Mouse (Mus musculus) T-helper 17 cell (primary cell): ENCODE data around the gene Sept3.
"Not testable (repeated sequence)": the region's sequence is repeated elsewhere in the genome, so short reads cannot be mapped to it uniquely, and the experiment has no call there.

ENCODE experiments used
- in situ Hi-C, 2 experiments: fragments of 300-600 bp; cut with MboI, MseI; formaldehyde crosslinking; loops; 1 replicate in 1 of 2; 2 replicates in 1 of 2; pipeline ENCODE4 v1.15.1; 2025; ENCODE audit warnings: high pct_unique_total_duplicates in 2 of 2

Sept3 gene

DNA sequence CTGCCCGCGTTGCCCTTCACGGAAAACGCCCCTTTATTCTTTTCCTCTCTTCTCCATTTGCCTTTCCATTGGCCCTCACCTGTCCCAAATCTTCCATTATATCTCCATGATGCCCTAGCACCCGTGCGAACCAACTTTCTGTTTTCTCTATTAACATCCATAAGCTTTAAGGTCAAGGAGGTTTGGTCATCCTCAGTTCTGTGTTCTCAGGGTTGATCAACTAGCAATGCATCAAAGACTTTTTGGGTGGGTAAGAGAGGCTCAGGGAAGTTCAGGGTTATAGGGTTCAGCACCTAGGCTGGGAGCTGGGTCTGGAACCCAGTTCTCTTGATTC is at the start of gene Sept3:
Gene Sept3 (plus strand): TSS at position 301 of the 334 bp plus-strand sequence.
- in situ Hi-C loops: loop anchor here in 1 of 2 experiments (5.0 to 10.0 kb wide), 2 partner anchors 48 to 1240 kb away; partner anchors contain the start of gene Ttll1

- in situ Hi-C loops: loop anchor here (5.0 kb wide), 3 partner anchors 88 to 158 kb away; partner anchors contain the start of gene Mei1 (in 1 of the 2)
Measured at GRCm38 (mm10) chr15:82225769-82226168, 48.9 kb upstream of the Sept3 start.

- in situ Hi-C loops: loop anchor here (5.0 to 10.0 kb wide), 4 partner anchors 92 to 165 kb away; partner anchors contain the start of gene Mei1 (in 2 of the 2)
Measured at GRCm38 (mm10) chr15:82229542-82230045, 45.1 kb upstream of the Sept3 start.

DNA sequence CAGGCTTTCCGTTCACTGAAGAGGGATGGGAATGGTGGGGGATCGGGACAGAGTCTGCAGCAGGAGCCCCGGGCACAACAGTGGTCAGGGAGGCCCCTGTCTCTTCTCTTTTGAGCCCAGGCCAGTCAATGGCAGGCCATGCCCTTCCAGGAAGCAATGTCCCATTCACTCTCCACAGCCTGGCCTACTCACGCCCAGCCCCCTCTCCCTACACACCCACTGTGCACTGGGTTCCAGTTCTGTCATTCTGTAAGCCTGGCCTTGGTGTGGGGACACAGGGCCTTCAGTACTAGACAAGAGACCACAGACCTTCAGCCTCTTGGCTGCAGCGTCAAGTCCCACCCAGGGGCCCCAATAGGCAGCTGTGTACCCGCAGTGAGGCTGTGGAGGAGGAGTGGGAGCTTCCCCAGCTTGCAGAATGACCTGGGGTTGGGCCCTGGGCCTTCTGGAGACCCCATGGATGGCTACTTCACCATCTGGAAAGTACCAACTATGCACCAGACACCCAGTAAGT is 44.5 kb upstream of the Sept3 start:
- in situ Hi-C loops: loop anchor here in 1 of 2 experiments (10.0 kb wide), 1 partner anchor 165 kb away; the partner anchor contains the start of gene Mei1

DNA sequence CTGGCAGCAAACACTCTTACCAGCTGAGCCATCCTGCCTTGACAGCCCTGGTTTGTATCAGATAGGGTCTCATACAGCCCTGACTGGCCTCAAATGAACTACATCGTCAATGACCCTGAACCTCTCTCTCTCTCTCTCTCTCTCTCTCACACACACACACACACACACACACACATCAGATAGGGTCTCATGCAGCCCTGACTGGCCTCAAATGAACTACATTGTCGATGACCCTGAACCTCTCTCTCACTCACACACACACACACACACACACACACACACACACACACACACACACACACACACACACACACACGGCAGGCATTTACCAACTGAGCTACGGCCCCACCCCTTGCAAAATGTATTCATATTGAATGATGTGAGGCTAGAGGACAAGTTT is 43.6 kb upstream of the Sept3 start:
- in situ Hi-C loops: loop anchor here in 1 of 2 experiments (10.0 kb wide), 1 partner anchor 166 kb away; the partner anchor contains the start of gene Mei1

DNA sequence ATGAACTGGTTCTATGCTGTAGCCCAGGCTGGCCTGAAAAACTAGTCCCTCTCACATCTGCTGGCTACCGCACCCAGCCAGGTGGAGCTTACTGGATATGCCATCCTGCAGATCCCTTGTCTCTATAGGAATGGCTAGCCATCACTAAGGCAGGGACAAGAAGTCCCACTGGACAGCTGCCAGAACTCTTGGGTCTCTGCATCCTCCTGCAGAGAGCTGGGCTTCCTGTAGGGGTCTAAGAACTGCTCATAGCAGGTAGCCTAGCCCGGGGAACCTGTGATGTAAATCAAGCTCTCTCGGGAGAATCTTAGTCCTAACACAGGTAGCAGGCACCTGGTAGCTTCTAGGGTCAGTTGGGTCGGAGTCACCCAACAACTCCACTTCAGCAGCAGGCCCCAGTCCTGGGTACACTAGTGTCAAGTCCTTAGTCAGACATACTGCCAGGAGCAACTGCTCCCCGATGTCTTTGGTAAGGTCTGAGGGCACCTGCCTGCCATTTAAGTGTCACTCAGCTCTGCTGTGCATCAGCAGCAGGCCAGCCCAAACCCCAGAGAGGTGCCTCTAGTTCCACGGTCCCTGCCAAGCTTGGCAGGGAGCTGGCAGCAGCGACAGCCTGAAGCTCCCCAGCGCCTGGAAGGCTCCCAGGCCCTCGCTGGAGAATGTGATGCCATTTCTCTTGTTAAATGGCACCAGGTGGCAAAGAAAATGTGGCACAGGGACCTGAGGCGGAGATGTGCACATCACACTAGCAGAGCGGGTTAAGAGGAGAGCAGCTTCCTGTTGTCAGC is 42.9 kb upstream of the Sept3 start:
- in situ Hi-C loops: loop anchor here in 1 of 2 experiments (10.0 kb wide), 1 partner anchor 167 kb away; the partner anchor contains the start of gene Mei1

GRCm38 (mm10) chr15:82232651-82233050 is 42.0 kb upstream of the Sept3 start:
- in situ Hi-C loops: loop anchor here in 1 of 2 experiments (10.0 kb wide), 1 partner anchor 168 kb away; the partner anchor contains the start of gene Mei1

DNA sequence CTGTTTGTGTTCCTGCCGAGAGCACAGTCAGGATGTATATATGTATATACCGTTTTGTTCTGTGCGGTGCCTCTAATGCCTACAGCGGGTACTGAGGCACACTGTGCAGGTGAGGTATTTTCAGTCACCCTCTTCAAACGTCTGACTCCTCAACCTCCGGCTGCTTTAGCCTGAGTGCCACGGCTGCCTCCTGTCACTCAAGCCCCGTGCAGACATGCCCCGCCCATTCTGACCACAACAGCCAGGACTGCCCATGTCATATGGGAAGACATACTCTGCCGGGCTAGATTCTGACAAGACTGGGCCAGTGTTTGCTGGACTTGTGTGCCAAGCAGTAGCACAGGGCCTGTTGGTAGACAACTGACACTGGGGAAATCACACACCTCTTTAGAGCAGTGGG is 39.0 kb upstream of the Sept3 start:
- in situ Hi-C loops: loop anchor here in 1 of 2 experiments (10.0 kb wide), 1 partner anchor 171 kb away; the partner anchor contains the start of gene Mei1

DNA sequence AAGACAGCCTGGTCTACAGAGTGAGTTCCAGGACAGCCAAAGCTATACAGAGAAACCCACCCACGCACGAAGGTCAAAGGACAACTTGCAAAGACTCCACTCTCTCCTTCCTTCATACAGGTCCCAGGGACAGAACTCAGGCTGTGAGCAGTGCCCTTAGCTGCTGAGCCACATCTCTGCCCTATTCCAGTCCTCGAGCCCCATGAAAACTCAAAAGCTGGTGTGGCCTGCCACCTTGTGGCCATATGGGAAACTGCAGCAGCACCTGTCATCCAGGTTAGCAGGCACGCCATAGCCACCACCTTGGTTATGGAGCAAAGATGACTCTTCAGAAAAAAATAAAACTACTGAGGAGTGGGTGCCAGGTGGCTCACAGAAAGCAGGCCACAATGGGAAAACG is 38.1 kb upstream of the Sept3 start:
- in situ Hi-C loops: loop anchor here in 1 of 2 experiments (10.0 kb wide), 1 partner anchor 172 kb away; the partner anchor contains the start of gene Mei1

DNA sequence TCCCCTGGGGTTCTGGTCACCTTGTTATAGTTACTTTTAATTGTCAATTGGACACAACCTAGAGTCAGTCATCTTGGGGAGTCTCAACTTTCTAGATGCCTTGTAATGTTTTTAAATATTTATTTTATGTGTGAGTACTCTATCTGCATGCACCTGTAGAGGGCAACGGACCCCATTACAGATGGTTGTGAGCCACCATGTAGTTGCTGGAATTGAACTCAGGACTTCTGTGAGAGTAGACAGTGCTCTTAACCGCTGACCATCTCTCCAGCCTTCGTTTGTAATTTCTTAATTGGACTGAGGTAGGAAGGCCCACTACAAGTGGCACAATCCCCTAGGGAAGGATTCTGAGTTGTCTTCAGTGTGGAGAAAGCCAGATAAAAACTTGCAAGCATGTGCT is 31.4 kb upstream of the Sept3 start:
- in situ Hi-C loops: no loop called here

DNA sequence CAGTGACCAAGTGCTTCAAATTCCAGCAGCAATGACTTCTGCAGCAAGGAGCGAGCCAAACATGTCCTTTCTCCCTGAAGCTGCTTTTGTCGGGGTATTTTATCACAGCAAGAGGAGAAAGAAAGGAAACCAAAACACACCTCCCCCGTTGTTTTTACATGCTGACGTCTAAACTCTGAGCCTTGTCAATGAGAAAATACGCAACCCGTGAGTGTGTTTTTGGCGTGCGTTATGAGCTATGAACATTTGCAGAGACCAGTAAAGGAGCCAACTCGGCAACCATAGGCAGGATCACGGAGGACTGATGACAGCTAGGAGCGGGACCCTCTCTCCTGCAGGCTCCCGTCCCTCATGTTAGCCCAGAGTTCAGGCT is 31.0 kb upstream of the Sept3 start:
- in situ Hi-C loops: no loop called here

GRCm38 (mm10) chr15:82244115-82244804 is 30.4 kb upstream of the Sept3 start, which contains the start of gene Cenpm:
Gene Cenpm (minus strand): TSS chr15:82244748.
- in situ Hi-C loops: no loop called here

DNA sequence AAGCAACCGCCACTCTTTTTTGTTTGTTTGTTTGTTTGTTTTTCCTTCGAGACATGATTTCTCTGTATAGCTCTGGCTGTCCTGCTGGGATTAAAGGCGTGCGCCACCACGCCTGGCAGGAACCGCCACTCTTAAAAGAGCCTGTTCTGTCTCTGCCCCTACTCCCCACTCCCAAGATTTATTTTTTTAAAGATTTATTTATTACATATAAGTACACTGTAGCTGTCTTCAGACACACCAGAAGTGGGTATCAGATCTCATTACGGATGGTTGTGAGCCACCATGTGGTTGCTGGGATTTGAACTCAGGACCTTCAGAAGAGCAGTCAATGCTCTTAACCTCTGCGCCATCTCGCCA is 29.9 kb upstream of the Sept3 start:
- in situ Hi-C loops: not testable (repeated sequence)

DNA sequence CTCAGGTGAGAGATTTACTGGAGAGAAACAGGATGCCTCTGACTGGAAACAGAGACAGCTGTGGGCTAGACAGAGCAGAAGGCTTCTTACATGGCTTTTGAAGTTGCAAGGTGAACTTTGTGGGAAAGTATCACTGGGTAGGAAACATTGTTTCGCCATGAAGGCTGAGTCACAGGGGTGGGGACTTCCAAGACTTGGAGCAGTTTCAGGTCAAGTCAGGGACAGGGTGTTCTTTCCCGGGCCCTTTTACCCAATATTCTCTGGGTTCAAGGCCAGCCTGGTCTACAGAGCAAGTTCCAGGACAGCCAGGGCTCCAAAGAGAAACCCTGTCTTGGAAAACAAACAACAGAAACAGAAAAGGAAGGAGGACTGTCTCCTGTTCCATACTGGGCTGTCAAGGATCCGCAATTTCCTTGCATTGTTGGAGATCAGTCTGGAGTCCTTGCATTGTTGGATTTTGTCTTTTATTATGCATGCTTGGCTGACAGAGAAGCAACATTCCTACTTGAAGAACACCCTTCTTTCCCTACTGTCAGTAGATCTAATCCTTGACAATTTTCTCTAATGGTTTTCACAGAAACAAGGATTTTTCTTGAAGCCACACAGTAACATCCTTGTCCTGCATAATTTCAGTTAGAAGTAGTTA is 27.4 kb upstream of the Sept3 start:
- in situ Hi-C loops: no loop called here

DNA sequence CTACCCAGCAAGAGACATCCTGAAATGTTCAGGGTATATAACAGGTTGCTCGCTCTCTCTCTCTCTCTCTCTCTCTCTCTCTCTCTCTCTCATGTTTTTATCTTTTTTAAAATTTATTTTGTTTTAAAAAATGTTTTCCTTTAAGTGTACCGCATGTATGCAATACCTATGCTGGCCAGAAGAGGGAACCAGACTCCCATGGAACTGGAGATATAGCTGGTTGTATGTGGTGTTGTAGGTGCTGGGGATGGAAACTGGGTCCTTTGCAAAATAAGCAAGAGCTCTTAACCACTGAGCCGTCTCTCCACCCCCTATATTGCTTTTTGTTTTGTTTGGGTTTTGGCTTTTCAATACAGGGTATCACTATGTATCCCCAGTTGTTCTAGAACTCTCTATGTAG is 23.1 kb upstream of the Sept3 start:
- in situ Hi-C loops: no loop called here

- in situ Hi-C loops: no loop called here
Measured at GRCm38 (mm10) chr15:82252097-82252496, 22.6 kb upstream of the Sept3 start, which contains the start of gene 1500009C09Rik. Gene 1500009C09Rik (plus strand): TSS chr15:82252397.

DNA sequence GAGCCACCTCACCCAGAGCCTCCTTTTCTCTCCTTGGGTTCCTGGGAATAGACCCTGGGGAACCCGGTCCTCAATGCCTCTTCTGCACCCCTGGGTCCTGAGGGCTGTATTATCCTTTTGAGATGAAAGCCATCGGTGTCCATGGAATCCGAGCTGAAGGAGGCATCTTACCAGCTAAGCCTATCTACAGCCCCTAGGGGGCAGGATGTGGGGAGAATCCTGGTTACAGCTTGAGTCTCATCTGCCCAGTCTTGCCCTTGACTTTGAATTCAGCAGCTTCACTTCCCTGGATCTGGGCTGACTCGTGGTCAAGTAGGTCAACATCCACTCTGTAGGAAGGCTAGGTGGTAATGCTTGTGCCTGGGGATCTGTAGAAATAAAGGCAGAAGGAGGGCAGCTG is 19.4 kb upstream of the Sept3 start:
- in situ Hi-C loops: no loop called here

GRCm38 (mm10) chr15:82255944-82256383 is 18.7 kb upstream of the Sept3 start:
- in situ Hi-C loops: no loop called here

- in situ Hi-C loops: no loop called here
Measured at GRCm38 (mm10) chr15:82259510-82259909, 15.2 kb upstream of the Sept3 start.

GRCm38 (mm10) chr15:82266356-82266755 is 8.3 kb upstream of the Sept3 start:
- in situ Hi-C loops: loop anchor here in 1 of 2 experiments (10.0 kb wide), 1 partner anchor 808 kb away; no protein-coding TSS in a partner anchor

DNA sequence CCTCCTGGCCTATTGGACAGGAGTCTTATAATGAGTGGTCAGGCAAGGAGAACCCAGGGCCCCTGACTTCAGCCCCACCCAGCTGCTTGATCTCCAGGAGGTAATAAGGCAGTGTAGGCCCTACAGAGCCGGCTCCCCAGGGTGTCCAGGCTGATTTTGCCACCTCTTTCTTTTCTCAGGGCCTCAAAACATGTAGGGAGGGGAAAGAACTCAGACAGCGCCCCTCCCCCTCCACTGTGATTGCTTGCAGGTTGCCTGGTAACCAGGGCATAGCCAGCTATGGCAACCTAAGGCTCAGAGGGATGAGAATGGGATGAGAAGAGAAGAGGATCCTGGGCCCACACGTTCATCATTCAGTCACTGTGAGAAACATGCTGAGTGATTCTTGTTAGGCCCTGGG is 6.5 kb upstream of the Sept3 start:
- in situ Hi-C loops: loop anchor here in 1 of 2 experiments (10.0 kb wide), 1 partner anchor 807 kb away; no protein-coding TSS in a partner anchor
